Mouse (Mus musculus) spleen, adult 2 months (tissue): ENCODE data around the gene Scoc. TPM values are rescaled to one million over a fixed set of nuclear protein-coding genes. Genes with fewer than 3 reads are reported as not detected.

ENCODE experiments used
- DNase-seq, 2 experiments: peaks; one replicate each; pipeline versions ENCODE4 v3.0.0 to v3.0.0-alpha.2; 2012 to 2021; ENCODE audit warnings: low spot score in 2 of 2, low read depth in 1 of 2
- H3K27ac ChIP-seq: fragments of 200-500 bp; 2 replicates; pipeline ENCODE4 v1.5.1; 2012; ENCODE audit warnings: low read length, inconsistent platforms; ENCODE audit not compliant: insufficient read depth
- H3K27me3 ChIP-seq: fragments of 200-500 bp; 2 replicates; pipeline ENCODE4 v1.6.1; 2012; ENCODE audit warnings: mild to moderate bottlenecking, moderate library complexity, low read length, inconsistent platforms; ENCODE audit not compliant: control insufficient read depth, insufficient read depth
- H3K36me3 ChIP-seq: fragments of 200-500 bp; 2 replicates; pipeline ENCODE4 v1.6.1; 2012; ENCODE audit warnings: mild to moderate bottlenecking, low read length, inconsistent platforms; ENCODE audit not compliant: control insufficient read depth, insufficient read depth
- H3K4me1 ChIP-seq: fragments of 200-500 bp; 2 replicates; pipeline ENCODE4 v1.6.1; 2011; ENCODE audit warnings: inconsistent platforms; ENCODE audit not compliant: control insufficient read depth, insufficient read depth, insufficient read length
- H3K4me3 ChIP-seq: fragments of 200-500 bp; 2 replicates; pipeline ENCODE4 v1.5.1; 2011; ENCODE audit warnings: mild to moderate bottlenecking, inconsistent platforms; ENCODE audit not compliant: insufficient read depth, insufficient read length; ENCODE audit errors: extremely low read depth
- CTCF ChIP-seq: fragments of 200-500 bp; IDR thresholded peaks from 2 replicates; pipeline ENCODE4 v1.5.1; 2011; ENCODE audit warnings: mild to moderate bottlenecking, inconsistent platforms; ENCODE audit not compliant: insufficient read depth, insufficient read length, insufficient replicate concordance; ENCODE audit errors: extremely low read depth
- POLR2A ChIP-seq: fragments of 200-500 bp; IDR thresholded peaks from 2 replicates; pipeline ENCODE4 v1.6.1; 2011; ENCODE audit warnings: low read depth, low read length, inconsistent platforms
- WGBS: fragments of 180-500 bp; shearing (Covaris S2); methylation state at CpG from one replicate; pipeline ENCODE4 v1.1.7; 2018; 5-methylcytosine and 5-hydroxymethylcytosine counted together
- polyA plus RNA-seq: library from polyadenylated mRNA; depleted of rRNA; stranded (reverse); fragments of >200 nt; gene quantifications from 2 replicates; pipeline ENCODE4 v1.2.3, GENCODE M21; 2012

Scoc gene
- polyA plus RNA-seq, 1 experiment, result 2.0 TPM

DNA sequence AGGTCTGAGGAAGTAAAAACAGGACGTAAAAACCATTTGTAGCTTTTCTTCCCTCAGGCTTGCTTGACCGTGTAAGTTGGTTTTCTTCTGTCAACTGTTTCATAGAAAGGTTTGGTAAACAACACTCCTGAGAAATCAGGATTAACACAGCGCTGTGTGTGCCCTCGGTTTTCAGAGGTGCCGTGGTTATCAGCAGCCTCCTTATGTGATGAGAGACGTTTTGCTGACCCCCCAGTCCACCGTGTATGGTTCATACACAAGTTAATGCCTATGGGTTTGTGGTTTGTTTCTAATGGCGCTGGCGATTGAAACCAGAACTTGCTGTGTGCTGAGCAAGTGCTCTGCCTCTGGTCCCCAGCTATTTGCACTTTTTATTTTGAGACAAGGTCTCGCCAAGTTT, 52.6 kb downstream of the Scoc start:
- H3K4me1 ChIP-seq, result no peaks in the 10 kb centered on the region
- H3K4me3 ChIP-seq, result no peak overlapping the region
- no peak for DNase-seq
- no peak overlapping the region for H3K27ac ChIP-seq
- WGBS, result 45% methylated on average over 10 of the region's 10 CpGs
- no peaks in the 10 kb centered on the region for H3K36me3 ChIP-seq
- no peaks in the 10 kb centered on the region for H3K27me3 ChIP-seq
- TF ChIP-seq CTCF (no peak), POLR2A (no peak)

DNA sequence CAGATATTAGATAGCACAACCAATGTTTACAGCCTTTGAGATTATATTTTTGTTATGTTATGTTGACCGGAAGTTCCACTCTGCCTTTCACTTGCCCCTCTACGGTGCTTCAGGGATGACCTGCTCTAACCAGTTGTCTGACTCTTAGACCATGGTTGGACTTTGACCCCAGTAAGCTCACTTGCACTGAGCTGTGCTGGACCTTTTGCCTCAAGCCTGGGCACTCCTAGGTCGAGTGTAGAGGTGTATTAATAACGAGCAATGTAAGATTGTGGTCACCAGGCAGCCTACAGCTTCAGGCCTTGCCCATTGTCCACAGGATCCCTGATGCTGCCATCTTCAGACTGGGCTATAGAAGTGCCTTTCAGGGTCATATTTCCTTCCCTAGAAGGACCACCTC, 60.5 kb downstream of the Scoc start:
- TF ChIP-seq CTCF (no peak), POLR2A (no peak)
- no peak for DNase-seq
- H3K27me3 ChIP-seq, result no peaks in the 10 kb centered on the region
- H3K4me3 ChIP-seq, result no peak overlapping the region
- H3K36me3 ChIP-seq, result no peaks in the 10 kb centered on the region
- 73% methylated on average over 4 of the region's 4 CpGs for WGBS
- H3K4me1 ChIP-seq, result no peaks in the 10 kb centered on the region
- H3K27ac ChIP-seq, result no peak overlapping the region

GRCm38 (mm10) chr8:83396680-83397079, 61.5 kb downstream of the Scoc start:
- no peak for DNase-seq
- WGBS, result 95% methylated on average over 6 of the region's 6 CpGs
- no peaks in the 10 kb centered on the region for H3K36me3 ChIP-seq
- H3K4me3 ChIP-seq, result no peak overlapping the region
- no peak for TF ChIP-seq CTCF
- no peak for TF ChIP-seq POLR2A
- no peaks in the 10 kb centered on the region for H3K4me1 ChIP-seq
- H3K27ac ChIP-seq, result no peak overlapping the region
- no peaks in the 10 kb centered on the region for H3K27me3 ChIP-seq

DNA sequence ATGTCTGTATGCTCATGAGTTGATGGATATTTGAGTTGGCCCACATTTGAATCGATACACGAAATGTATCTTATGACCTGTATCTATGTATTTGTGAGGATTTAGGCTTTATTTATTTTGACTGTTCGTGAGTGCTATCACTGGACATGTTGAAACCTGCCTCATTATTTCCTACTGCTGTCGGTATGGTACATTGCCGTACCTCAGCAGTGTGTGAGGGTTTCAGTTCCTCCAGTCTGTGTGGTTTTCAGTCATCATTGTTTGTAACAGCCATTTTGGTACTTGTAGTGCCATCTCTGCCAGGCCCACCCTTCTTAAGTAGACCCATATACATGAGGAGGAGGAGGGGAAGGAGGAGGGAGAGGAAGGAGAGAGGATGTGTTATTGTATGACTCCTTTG, 63.9 kb downstream of the Scoc start:
- Histone ChIP-seq H3K27me3 (peaks cover 5% of the 10 kb centered on the region; the same call in 1 of the 2 replicates), H3K4me3 (no peak overlapping the region), H3K4me1 (peaks cover 4% of the 10 kb centered on the region; the same call in 1 of the 2 replicates), H3K36me3 (no peaks in the 10 kb centered on the region), H3K27ac (no peak overlapping the region)
- DNase-seq, result no peak
- TF ChIP-seq CTCF (no peak), POLR2A (no peak)
- 76% methylated on average over 5 of the region's 5 CpGs for WGBS

- Histone ChIP-seq H3K4me3 (no peak overlapping the region), H3K36me3 (no peaks in the 10 kb centered on the region), H3K27me3 (peaks cover 5% of the 10 kb centered on the region; the same call in 1 of the 2 replicates), H3K4me1 (peaks cover 4% of the 10 kb centered on the region; the same call in 1 of the 2 replicates), H3K27ac (no peak overlapping the region)
- DNase-seq, result no peak
- WGBS, result 73% methylated on average over 1 of the region's 1 CpGs
- TF ChIP-seq POLR2A (no peak), CTCF (no peak)
Measured at GRCm38 (mm10) chr8:83392521-83392920, 65.7 kb downstream of the Scoc start.

- no peaks in the 10 kb centered on the region for H3K36me3 ChIP-seq
- 16% methylated on average over 14 of the region's 14 CpGs for WGBS
Measured at GRCm38 (mm10) chr8:83390006-83390701, 68.0 kb downstream of the Scoc start.

More at GRCm38 (mm10) chr8:83390006-83390701, 68.0 kb downstream of the Scoc start:
- H3K4me1 ChIP-seq, result peaks cover 4% of the 10 kb centered on the region; the same call in 1 of the 2 replicates
- H3K27me3 ChIP-seq, result peaks cover 5% of the 10 kb centered on the region; the same call in 1 of the 2 replicates
- no peak for DNase-seq
- peak overlapping the region; percentile 3; the same call in 1 of the 2 replicates for H3K4me3 ChIP-seq
- H3K27ac ChIP-seq, result no peak overlapping the region
- TF ChIP-seq CTCF, result no peak
- TF ChIP-seq POLR2A, result no peak
